Mouse (Mus musculus) CH12.LX (cell line): ENCODE data around the gene Adap1. TPM values are rescaled to one million over a fixed set of nuclear protein-coding genes. Genes with fewer than 3 reads are reported as not detected.

Source experiments
- DNase-seq: peaks from one replicate; pipeline ENCODE4 v3.0.0-alpha.2; 2013; ENCODE audit errors: extremely low read depth
- H3K27ac ChIP-seq: 2 replicates; pipeline ENCODE4 v1.5.1; 2012; ENCODE audit warnings: low read depth, mild to moderate bottlenecking, control low read depth, moderate library complexity; ENCODE audit not compliant: insufficient read depth
- H3K27me3 ChIP-seq: replicated peaks from 2 replicates; pipeline ENCODE3; 2012; ENCODE audit warnings: inconsistent platforms
- H3K36me3 ChIP-seq, 2 experiments: replicated peaks in 1 of 2; 2 replicates each; pipeline versions ENCODE3 to v1.6.1; 2012; ENCODE audit warnings: inconsistent platforms in 1 of 2, low read length in 1 of 2, mild to moderate bottlenecking in 1 of 2, mixed read lengths in 1 of 2, moderate library complexity in 1 of 2; ENCODE audit not compliant: control insufficient read depth in 1 of 2, insufficient read depth in 1 of 2
- H3K4me1 ChIP-seq, 2 experiments: 2 replicates each; pipeline ENCODE4 v1.6.1; 2012; ENCODE audit warnings: inconsistent platforms in 1 of 2, moderate library complexity in 1 of 2; ENCODE audit not compliant: insufficient read depth in 2 of 2, control insufficient read depth in 1 of 2
- H3K4me2 ChIP-seq: 2 replicates; pipeline ENCODE4 v1.6.1; 2012; ENCODE audit warnings: low read depth, mild to moderate bottlenecking, control low read depth; ENCODE audit not compliant: poor library complexity, insufficient read depth, severe bottlenecking
- H3K4me3 ChIP-seq, 3 experiments: fragments of 150-350 bp in 1 of 3; sonication (generic) in 1 of 3; replicated peaks in 1 of 3; 2 replicates each; pipeline versions ENCODE3 to v1.5.1; 2011 to 2012; ENCODE audit warnings: low read depth in 2 of 3, low read length in 2 of 3, mild to moderate bottlenecking in 2 of 3, moderate library complexity in 2 of 3, control low read depth in 1 of 3, improper control_type of control experiment in 1 of 3, inconsistent platforms in 1 of 3, mixed read lengths in 1 of 3; ENCODE audit not compliant: poor library complexity in 1 of 3
- H3K79me2 ChIP-seq: replicated peaks from 2 replicates; pipeline ENCODE4 v1.6.1; 2012; ENCODE audit warnings: mild to moderate bottlenecking, moderate library complexity; ENCODE audit not compliant: control insufficient read depth, poor library complexity, insufficient read depth, severe bottlenecking; ENCODE audit errors: extremely low read depth
- H3K9ac ChIP-seq: 2 replicates; pipeline ENCODE4 v1.6.1; 2012; ENCODE audit warnings: low read depth, mild to moderate bottlenecking, control low read depth, moderate library complexity; ENCODE audit not compliant: insufficient read depth
- H3K9me3 ChIP-seq: replicated peaks from 2 replicates; pipeline ENCODE3; 2012; ENCODE audit warnings: low read length, inconsistent platforms, mixed read lengths
- BHLHE40 ChIP-seq: IDR thresholded peaks from 2 replicates; pipeline ENCODE4 v1.6.1; 2011; ENCODE audit warnings: mild to moderate bottlenecking, low read depth, low read length, improper control_type of control experiment
- CHD1 ChIP-seq: IDR thresholded peaks from 2 replicates; pipeline ENCODE4 v1.6.1; 2012; ENCODE audit warnings: low read depth, low read length, improper control_type of control experiment, inconsistent platforms
- CTCF ChIP-seq, 2 experiments: IDR thresholded peaks in 1 of 2; conservative IDR thresholded peaks in 1 of 2; 2 replicates each; pipeline ENCODE4 v1.5.1; 2011 to 2012; ENCODE audit warnings: low read depth in 2 of 2, low read length in 2 of 2, improper control_type of control experiment in 1 of 2, inconsistent platforms in 1 of 2, mild to moderate bottlenecking in 1 of 2, moderate library complexity in 1 of 2
- ETS1 ChIP-seq: conservative IDR thresholded peaks from 2 replicates; pipeline ENCODE4 v1.6.1; 2012; ENCODE audit warnings: low read depth, mild to moderate bottlenecking, inconsistent platforms, low read length, improper control_type of control experiment, moderate library complexity
- JUN ChIP-seq: IDR thresholded peaks from 2 replicates; pipeline ENCODE4 v1.6.1; 2011; ENCODE audit warnings: low read depth, mild to moderate bottlenecking, low read length, improper control_type of control experiment, moderate library complexity; ENCODE audit not compliant: insufficient read depth
- KAT2A ChIP-seq: IDR thresholded peaks from 2 replicates; pipeline ENCODE4 v1.6.1; 2012; ENCODE audit warnings: low read length, improper control_type of control experiment, inconsistent platforms; ENCODE audit not compliant: insufficient replicate concordance
- MAX ChIP-seq: IDR thresholded peaks from 2 replicates; pipeline ENCODE4 v1.6.1; 2011; ENCODE audit warnings: low read length, improper control_type of control experiment
- MAZ ChIP-seq: IDR thresholded peaks from 2 replicates; pipeline ENCODE4 v1.6.1; 2012; ENCODE audit warnings: low read depth, mild to moderate bottlenecking, inconsistent platforms, low read length, improper control_type of control experiment, moderate library complexity
- MXI1 ChIP-seq: IDR thresholded peaks from 2 replicates; pipeline ENCODE4 v1.6.1; 2011; ENCODE audit warnings: mild to moderate bottlenecking, low read depth, low read length, improper control_type of control experiment
- MYC ChIP-seq: IDR thresholded peaks from 2 replicates; pipeline ENCODE4 v1.6.1; 2011; ENCODE audit warnings: low read depth, mild to moderate bottlenecking, improper control_type of control experiment, low read length
- NELFE ChIP-seq: IDR thresholded peaks from 2 replicates; pipeline ENCODE4 v1.6.1; 2011; ENCODE audit warnings: low read depth, low read length, improper control_type of control experiment
- NRF1 ChIP-seq: IDR thresholded peaks from 2 replicates; pipeline ENCODE4 v1.6.1; 2014; ENCODE audit warnings: low read depth, mild to moderate bottlenecking, inconsistent platforms, low read length, improper control_type of control experiment, moderate library complexity
- PAX5 ChIP-seq: IDR thresholded peaks from 2 replicates; pipeline ENCODE4 v1.6.1; 2012; ENCODE audit warnings: low read length, inconsistent platforms, mixed read lengths
- POLR2AphosphoS2 ChIP-seq: IDR thresholded peaks from 2 replicates; pipeline ENCODE4 v1.6.1; 2011; ENCODE audit warnings: low read depth, low read length, improper control_type of control experiment
- RAD21 ChIP-seq: IDR thresholded peaks from 2 replicates; pipeline ENCODE4 v1.6.1; 2011; ENCODE audit warnings: low read depth, mild to moderate bottlenecking, low read length, improper control_type of control experiment, moderate library complexity
- RCOR1 ChIP-seq: conservative IDR thresholded peaks from 2 replicates; pipeline ENCODE4 v1.6.1; 2012; ENCODE audit warnings: low read depth, mild to moderate bottlenecking, inconsistent platforms, low read length, improper control_type of control experiment
- SIN3A ChIP-seq: IDR thresholded peaks from 2 replicates; pipeline ENCODE4 v1.6.1; 2012; ENCODE audit warnings: low read length, improper control_type of control experiment, inconsistent platforms
- TBP ChIP-seq: conservative IDR thresholded peaks from 2 replicates; pipeline ENCODE4 v1.6.1; 2011; ENCODE audit warnings: low read depth, low read length, improper control_type of control experiment
- TCF12 ChIP-seq: IDR thresholded peaks from 2 replicates; pipeline ENCODE4 v1.6.1; 2014; ENCODE audit warnings: low read depth, mild to moderate bottlenecking, inconsistent platforms, low read length, improper control_type of control experiment
- USF1 ChIP-seq: IDR thresholded peaks from 2 replicates; pipeline ENCODE4 v1.6.1; 2014; ENCODE audit warnings: low read depth, mild to moderate bottlenecking, inconsistent platforms, low read length, improper control_type of control experiment
- USF2 ChIP-seq: conservative IDR thresholded peaks from 2 replicates; pipeline ENCODE4 v1.6.1; 2011; ENCODE audit warnings: low read depth, low read length, improper control_type of control experiment
- ZC3H11A ChIP-seq: IDR thresholded peaks from 2 replicates; pipeline ENCODE4 v1.6.1; 2012; ENCODE audit warnings: low read depth, mild to moderate bottlenecking, inconsistent platforms, low read length, improper control_type of control experiment
- ZKSCAN1 ChIP-seq: IDR thresholded peaks from 2 replicates; pipeline ENCODE4 v1.6.1; 2012; ENCODE audit warnings: low read depth, inconsistent platforms, low read length, improper control_type of control experiment, borderline replicate concordance
- ZMIZ1 ChIP-seq: IDR thresholded peaks from 2 replicates; pipeline ENCODE4 v1.6.1; 2012; ENCODE audit warnings: low read depth, mild to moderate bottlenecking, inconsistent platforms, low read length, improper control_type of control experiment
- ZNF384 ChIP-seq: IDR thresholded peaks from 2 replicates; pipeline ENCODE4 v1.6.1; 2012; ENCODE audit warnings: low read depth, low read length, improper control_type of control experiment, inconsistent platforms
- dilution Hi-C: fragments of 300-500 bp; cut with MboI; formaldehyde crosslinking; loops from 2 replicates; pipeline ENCODE4 v1.14.3; 2020; ENCODE audit warnings: low sequenced_read_pairs; ENCODE audit not compliant: extremely low pct_unique_long_range_greater_than_20kb, extremely low pct_ligation_motif_present
- in situ Hi-C: fragments of 300-500 bp; cut with MboI; formaldehyde crosslinking; loops from 3 replicates; pipeline ENCODE4 v1.14.3; 2019; ENCODE audit warnings: low sequenced_read_pairs, low pct_ligation_motif_present, low pct_unique_long_range_greater_than_20kb, mixed read lengths
- polyA plus RNA-seq: library from polyadenylated mRNA; unstranded; fragments of >175 nt; gene quantifications from 2 replicates; pipeline ENCODE4 v1.2.1, GENCODE M21; 2012; ENCODE audit warnings: low read depth; ENCODE audit not compliant: insufficient read length
- total RNA-seq, 2 experiments: library from RNA; depleted of rRNA; stranded (reverse); fragments of 300-350 nt in 1 of 2; fragments of >200 nt in 1 of 2; gene quantifications; 2 replicates each; pipeline ENCODE4 v1.2.3; 2012 to 2014

Gene Adap1
- total and polyA plus RNA-seq, 3 experiments = 53.9 to 73.2 (median 70.7) TPM

- H3K9ac ChIP-seq = no peak overlapping the region
Observed at GRCm38 (mm10) chr5:139373889-139374444, 48.5 kb upstream of the Adap1 start.

GRCm38 (mm10) chr5:139373126-139373525 is 47.7 kb upstream of the Adap1 start:
- H3K4me2 ChIP-seq = no peak overlapping the region
- dilution Hi-C loops = no loop called here

More at GRCm38 (mm10) chr5:139373889-139374444, 48.5 kb upstream of the Adap1 start:
- no peak overlapping the region for H3K4me2 ChIP-seq
- no peaks in the 10 kb centered on the region for H3K79me2 ChIP-seq
- H3K27me3 ChIP-seq = no peaks in the 10 kb centered on the region
- no peaks in the 10 kb centered on the region for H3K9me3 ChIP-seq
- no peak for TF ChIP-seq PAX5
- DNase-seq = no peak
- H3K36me3 ChIP-seq = peaks cover 0 to 35% of the 10 kb centered on the region in 2 experiments
- in situ Hi-C loops = loop anchor here (25.0 kb wide), 1 partner anchor 88 kb away; the partner anchor contains the start of gene 3110082I17Rik
- H3K27ac ChIP-seq = no peak overlapping the region
- no peak overlapping the region for H3K4me3 ChIP-seq
- dilution Hi-C loops = no loop called here
- peaks cover 7 to 9% of the 10 kb centered on the region in 2 experiments; a peak in 3 of 4 replicates for H3K4me1 ChIP-seq

GRCm38 (mm10) chr5:139371631-139372401 is 46.4 kb upstream of the Adap1 start:
- Histone ChIP-seq H3K27me3 (no peaks in the 10 kb centered on the region), H3K9me3 (no peaks in the 10 kb centered on the region), H3K9ac (peak overlapping the region; percentile 51), H3K4me2 (peak overlapping the region; percentile 57), H3K4me1 (peaks cover 7 to 20% of the 10 kb centered on the region in 2 experiments), H3K79me2 (no peaks in the 10 kb centered on the region), H3K36me3 (peaks cover 0 to 35% of the 10 kb centered on the region in 2 experiments), H3K27ac (no peak overlapping the region), H3K4me3 (peak overlapping the region; percentile 31 to 83 (median 41))
- in situ Hi-C loops (loop anchor here (25.0 kb wide), 1 partner anchor 90 kb away; the partner anchor contains the start of gene 3110082I17Rik), dilution Hi-C loops (no loop called here)
- DNase-seq = peak; percentile 45
- TF ChIP-seq SIN3A (peak; percentile 34; the same call in 1 of the 2 replicates), NELFE (peak; percentile 53), ZMIZ1 (no peak), NRF1 (peak; percentile 85), TCF12 (peak; percentile 46; the same call in 1 of the 2 replicates), CHD1 (no peak), POLR2AphosphoS2 (no peak), ZC3H11A (no peak), MYC (peak; percentile 60; the same call in 1 of the 2 replicates), ETS1 (no peak), RCOR1 (no peak), MAX (peak; percentile 75; the same call in 1 of the 2 replicates), ZNF384 (no peak), MXI1 (peak; percentile 95), ZKSCAN1 (no peak), PAX5 (no peak), BHLHE40 (peak; percentile 92), MAZ (no peak), USF1 (peak; percentile 78), USF2 (peak; percentile 35; the same call in 1 of the 2 replicates)

More at GRCm38 (mm10) chr5:139373126-139373525, 47.7 kb upstream of the Adap1 start:
- Histone ChIP-seq H3K9me3 (no peaks in the 10 kb centered on the region), H3K36me3 (peaks cover 0 to 41% of the 10 kb centered on the region in 2 experiments), H3K27ac (no peak overlapping the region)
- no peak for TF ChIP-seq JUN
- no peak for TF ChIP-seq TBP
- no peak for TF ChIP-seq KAT2A
- no peak for TF ChIP-seq RAD21
- TF ChIP-seq ZNF384 = no peak
- no peak for TF ChIP-seq CTCF (conservative IDR thresholded peaks at IDR 0.05 in 1 of 2, IDR thresholded peaks at IDR 0.05 in 1 of 2; ENCODE audit: low read depth in 2 of 2, low read length in 2 of 2)
- TF ChIP-seq, all 38 proteins: peak for 0
- in situ Hi-C loops = loop anchor here (25.0 kb wide), 1 partner anchor 89 kb away; the partner anchor contains the start of gene 3110082I17Rik
- Histone ChIP-seq H3K27me3 (no peaks in the 10 kb centered on the region), H3K4me3 (no peak overlapping the region), H3K79me2 (no peaks in the 10 kb centered on the region), H3K4me1 (peaks cover 7 to 17% of the 10 kb centered on the region in 2 experiments), H3K9ac (no peak overlapping the region)
- DNase-seq = no peak
